Mouse (Mus musculus): ENCODE data around the gene Slc26a9. TPM values are rescaled to one million over a fixed set of nuclear protein-coding genes. Genes with fewer than 3 reads are reported as not detected.
"Not testable (repeated sequence)": the region's sequence is repeated elsewhere in the genome, so short reads cannot be mapped to it uniquely, and the experiment has no call there.

Gene Slc26a9
- polyA plus RNA-seq, 1 experiment = not detected

DNA sequence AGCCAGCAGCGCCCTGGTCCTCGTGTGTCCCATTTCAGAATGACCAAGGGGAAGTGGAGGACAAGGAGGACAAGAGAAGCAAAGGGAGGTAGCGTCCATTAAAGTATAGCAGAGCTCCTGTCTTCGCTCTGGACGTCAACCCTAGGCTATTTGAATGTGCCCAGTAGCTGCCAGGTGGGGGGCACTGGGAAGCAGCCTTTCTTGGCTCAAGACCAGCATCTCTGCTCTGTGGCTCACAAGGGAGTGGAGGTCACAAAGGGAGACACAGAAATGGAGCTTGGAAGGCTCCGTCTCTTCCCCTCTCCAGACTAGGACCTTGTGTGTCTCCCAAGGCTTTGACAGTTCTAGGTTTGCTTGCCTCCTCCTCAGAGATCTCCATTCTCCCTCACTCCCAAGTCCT is 73.1 kb downstream of the Slc26a9 start:
- no peak overlapping the region for H3K27ac ChIP-seq (ENCODE audit: insufficient read depth, low read depth, low read length)
- no peaks in the 10 kb centered on the region for H3K4me1 ChIP-seq (ENCODE audit: control insufficient read depth, insufficient read depth, low read length)
- no peak for TF ChIP-seq CTCF (IDR thresholded peaks at IDR 0.05; ENCODE audit: low read depth, low read length)
- H3K4me3 ChIP-seq (ENCODE audit: insufficient read depth, low read length) = no peak overlapping the region

DNA sequence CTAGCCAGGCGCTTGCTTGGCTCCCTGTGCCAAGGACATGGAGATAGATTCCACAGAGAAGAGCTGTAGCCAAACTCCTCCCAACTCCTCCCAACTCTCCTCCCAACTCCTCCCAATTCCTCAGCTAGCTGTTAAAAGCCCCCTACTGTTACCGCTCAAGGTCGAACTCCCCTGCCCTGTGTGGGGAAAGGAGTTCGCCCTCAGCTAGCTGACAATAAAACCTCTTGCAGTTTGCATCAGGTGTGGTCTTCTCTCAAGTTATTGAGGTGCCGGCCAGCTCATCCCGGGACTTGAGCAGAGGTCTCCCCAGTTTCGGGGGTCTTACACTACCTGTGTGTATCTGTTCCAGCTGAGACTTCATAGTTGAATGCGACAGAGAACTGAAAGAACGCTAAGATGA is 76.5 kb downstream of the Slc26a9 start:
- H3K4me3 ChIP-seq (ENCODE audit: insufficient read depth, low read length); H3K4me1 ChIP-seq (ENCODE audit: control insufficient read depth, insufficient read depth, low read length); H3K27ac ChIP-seq (ENCODE audit: insufficient read depth, low read depth, low read length): not testable (repeated sequence)

DNA sequence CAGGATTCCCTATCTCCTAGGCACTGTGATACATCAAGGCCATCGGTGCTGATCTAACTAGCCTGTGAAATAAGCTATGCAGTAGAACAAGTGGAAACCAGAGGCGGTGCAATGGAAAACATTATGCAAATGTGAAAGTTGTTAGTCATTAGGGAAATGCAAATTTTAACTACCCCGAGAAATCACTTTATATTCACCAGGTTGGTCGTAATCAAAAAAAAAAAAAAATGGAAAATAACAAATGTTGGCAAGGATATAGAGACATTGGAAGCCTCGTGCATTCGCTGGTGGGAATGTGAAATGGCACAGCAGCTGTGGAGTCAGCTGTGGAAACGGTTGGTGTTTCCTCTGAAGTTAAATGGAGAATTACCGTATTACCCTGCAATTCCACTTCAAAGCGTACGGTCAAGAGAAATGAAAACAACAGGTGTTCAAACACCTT is 77.1 kb downstream of the Slc26a9 start:
- Histone ChIP-seq H3K27ac (ENCODE audit: insufficient read depth, low read depth, low read length) (no peak overlapping the region), H3K4me3 (ENCODE audit: insufficient read depth, low read length) (no peak overlapping the region), H3K4me1 (ENCODE audit: control insufficient read depth, insufficient read depth, low read length) (no peaks in the 10 kb centered on the region)
- TF ChIP-seq CTCF (IDR thresholded peaks at IDR 0.05; ENCODE audit: low read depth, low read length) (no peak), POLR2A (IDR thresholded peaks at IDR 0.05; ENCODE audit: borderline replicate concordance, low read depth, low read length) (no peak)

Other genes with a start within 250 kb of the Slc26a9 start
- 173 and 188 TPM in 2 replicates for gene Srgap2, start 216.7 kb upstream of the Slc26a9 start, polyA plus RNA-seq (2012; ENCODE audit: insufficient read depth, insufficient read length, missing spikeins)
- 3.0 and 4.2 TPM in 2 replicates for gene Fam72a, start 216.1 kb upstream of the Slc26a9 start, polyA plus RNA-seq (2012; ENCODE audit: insufficient read depth, insufficient read length, missing spikeins)
- gene Avpr1b, start 144.8 kb upstream of the Slc26a9 start, polyA plus RNA-seq (2012; ENCODE audit: insufficient read depth, insufficient read length, missing spikeins) = not detected in 2 replicates
- 1.1 and 1.7 TPM in 2 replicates for gene Ctse, start 105.7 kb upstream of the Slc26a9 start, polyA plus RNA-seq (2012; ENCODE audit: insufficient read depth, insufficient read length, missing spikeins)
- gene Rab7b, start 55.3 kb upstream of the Slc26a9 start, polyA plus RNA-seq (2012; ENCODE audit: insufficient read depth, insufficient read length, missing spikeins) = 115 and 157 TPM in 2 replicates
- not detected in 2 replicates for gene Pm20d1, start 53.4 kb downstream of the Slc26a9 start, polyA plus RNA-seq (2012; ENCODE audit: insufficient read depth, insufficient read length, missing spikeins)
- gene Slc41a1, start 83.5 kb downstream of the Slc26a9 start, polyA plus RNA-seq (2012; ENCODE audit: insufficient read depth, insufficient read length, missing spikeins) = 7.8 and 9.3 TPM in 2 replicates
- 65.7 and 70.3 TPM in 2 replicates for gene Rab29, start 123.2 kb downstream of the Slc26a9 start, polyA plus RNA-seq (2012; ENCODE audit: insufficient read depth, insufficient read length, missing spikeins)
- 70.7 and 77.0 TPM in 2 replicates for gene Nucks1, start 166.5 kb downstream of the Slc26a9 start, polyA plus RNA-seq (2012; ENCODE audit: insufficient read depth, insufficient read length, missing spikeins)
- not detected in 2 replicates for gene Slc45a3, start 218.9 kb downstream of the Slc26a9 start, polyA plus RNA-seq (2012; ENCODE audit: insufficient read depth, insufficient read length, missing spikeins)

Measured in bone marrow macrophage, adult 2 months (primary cell).